Mouse (Mus musculus) left cerebral cortex, adult 8-10 months (tissue): Measurements from ENCODE around the gene Rhox2e. TPM values are rescaled to one million over a fixed set of nuclear protein-coding genes. Genes with fewer than 3 reads are reported as not detected.
"Not testable (repeated sequence)": the region's sequence is repeated elsewhere in the genome, so short reads cannot be mapped to it uniquely, and the experiment has no call there.

Source experiments
- DNase-seq, 2 experiments: peaks; one replicate each; pipeline ENCODE4 v3.0.0; 2022; ENCODE audit warnings: low spot score in 2 of 2
- total RNA-seq, 4 experiments: library from RNA; stranded (reverse); gene quantifications; 2 replicates each; pipeline ENCODE4 v1.2.4; 2022

Rhox2e gene
- total RNA-seq: not detected

DNA sequence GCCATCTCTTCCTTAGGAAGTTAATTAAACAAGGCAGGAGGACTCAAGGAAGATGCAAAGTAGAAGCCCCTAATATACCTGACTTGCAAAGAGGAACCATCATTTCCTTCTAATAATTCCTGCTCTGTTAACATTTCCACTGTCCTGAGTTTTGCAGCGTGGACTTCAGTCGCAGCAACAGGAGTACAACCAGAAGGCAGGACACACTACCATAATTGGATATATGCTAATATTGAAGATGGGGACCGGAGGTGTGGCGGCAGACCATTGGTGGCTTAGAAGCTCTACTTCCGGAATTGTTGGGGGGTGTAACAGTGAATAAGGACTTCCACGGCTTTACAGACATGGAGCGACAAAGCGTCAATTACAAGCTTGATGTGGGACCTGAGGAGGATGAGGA, at the start of gene Rhox2e:
Rhox2e (plus strand) TSS at position 301 of the 400 bp plus-strand sequence.
- not testable (repeated sequence) for DNase-seq

- DNase-seq: not testable (repeated sequence)
These were observed 16.2 kb upstream of the Rhox2e start, which contains the start of gene Rhox4d for GRCm38 (mm10) chrX:37514059-37514458. Gene Rhox4d (plus strand): TSS chrX:37514359.

DNA sequence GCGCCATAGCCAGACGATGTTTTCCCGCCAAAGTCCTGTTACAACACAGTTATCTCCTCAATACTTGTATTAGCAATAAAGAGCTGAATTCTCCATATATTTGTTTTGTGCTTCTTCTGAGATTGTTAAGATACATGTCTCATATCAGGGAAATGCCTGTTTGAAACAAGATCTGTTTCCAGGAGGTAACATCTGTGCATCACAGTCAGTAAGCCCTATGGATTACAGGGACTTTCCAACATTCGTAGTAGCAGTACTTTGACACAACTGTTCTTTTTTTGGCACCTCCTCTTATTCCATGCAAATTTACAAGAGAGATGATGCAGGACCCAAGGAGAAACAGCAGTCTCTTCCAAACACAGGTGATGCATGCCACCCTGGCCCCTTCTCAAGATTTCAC, 11.5 kb downstream of the Rhox2e start, which contains the start of gene Rhox3e:
Rhox3e (plus strand) TSS at position 301 of the 400 bp plus-strand sequence.
- DNase-seq: not testable (repeated sequence)

DNA sequence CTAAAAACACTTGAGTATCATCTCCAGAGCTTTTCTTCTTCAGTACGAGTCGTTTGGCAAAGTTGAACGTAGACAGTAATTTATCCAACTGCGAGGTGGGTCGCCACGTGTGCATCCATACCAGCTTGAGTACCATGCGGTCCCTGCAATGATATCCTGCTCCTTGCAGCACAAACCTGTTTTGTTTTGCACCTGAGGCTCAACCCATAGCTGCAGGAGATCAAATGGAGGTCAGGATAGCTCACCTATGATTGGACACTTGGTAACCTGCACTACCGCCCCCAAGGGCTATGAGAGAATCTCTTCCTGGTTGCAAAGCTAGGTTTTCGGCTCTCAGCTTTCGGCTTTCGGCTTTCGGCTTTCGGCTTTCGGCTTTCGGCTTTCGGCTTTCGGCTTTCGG, 26.9 kb downstream of the Rhox2e start, which contains the start of gene Rhox4e:
Rhox4e (plus strand) TSS at position 301 of the 400 bp plus-strand sequence.
- not testable (repeated sequence) for DNase-seq

DNA sequence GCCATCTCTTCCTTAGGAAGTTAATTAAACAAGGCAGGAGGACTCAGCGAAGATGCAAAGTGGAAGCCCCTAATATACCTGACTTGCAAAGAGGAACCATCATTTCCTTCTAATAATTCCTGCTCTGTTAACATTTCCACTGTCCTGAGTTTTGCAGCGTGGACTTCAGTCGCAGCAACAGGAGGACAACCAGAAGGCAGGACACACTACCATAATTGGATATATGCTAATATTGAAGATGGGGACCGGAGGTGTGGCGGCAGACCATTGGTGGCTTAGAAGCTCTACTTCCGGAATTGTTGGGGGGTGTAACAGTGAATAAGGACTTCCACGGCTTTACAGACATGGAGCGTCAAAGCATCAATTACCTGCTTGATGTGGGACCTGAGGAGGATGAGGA, 40.9 kb downstream of the Rhox2e start, which contains the start of gene Rhox2f:
Rhox2f (plus strand) TSS at position 301 of the 400 bp plus-strand sequence.
- DNase-seq: not testable (repeated sequence)

DNA sequence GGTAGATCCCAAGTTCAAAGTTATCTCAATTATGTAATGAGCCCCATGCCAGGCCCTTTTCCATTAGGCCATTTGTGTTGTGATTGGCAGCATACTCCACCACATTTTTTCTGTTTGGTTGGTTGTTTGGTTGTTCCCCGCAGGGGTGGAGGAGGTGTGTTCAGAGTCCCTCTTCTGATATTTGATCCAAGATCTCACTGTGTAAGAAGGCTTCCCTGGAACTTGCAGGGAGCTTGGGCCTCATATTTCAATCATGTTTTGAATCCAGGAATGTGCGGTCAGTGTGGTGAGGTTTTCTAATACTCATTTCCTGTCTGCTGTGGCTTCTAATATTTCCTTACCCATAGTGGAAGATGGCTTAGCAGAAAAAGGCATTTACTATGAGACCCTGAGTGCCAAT, 42.4 kb downstream of the Rhox2e start:
- not testable (repeated sequence) for DNase-seq

GRCm38 (mm10) chrX:37580692-37581091, 50.4 kb downstream of the Rhox2e start, which contains the start of gene Rhox3f:
Gene Rhox3f (plus strand): TSS chrX:37580992.
- DNase-seq: not testable (repeated sequence)

Other genes with a start within 250 kb of the Rhox2e start
- not detected for gene Rhox3a2, start 150.4 kb upstream of the Rhox2e start, total RNA-seq
- not detected for gene Rhox4a2, start 139.6 kb upstream of the Rhox2e start, total RNA-seq
- gene Rhox2b, start 118.4 kb upstream of the Rhox2e start, total RNA-seq: not detected
- not detected for gene Rhox4b, start 98.0 kb upstream of the Rhox2e start, total RNA-seq
- not detected for gene Rhox2c, start 76.8 kb upstream of the Rhox2e start, total RNA-seq
- gene Rhox3c, start 71.9 kb upstream of the Rhox2e start, total RNA-seq: not detected
- gene Rhox4c, start 50.1 kb upstream of the Rhox2e start, total RNA-seq: not detected
- not detected for gene Rhox2d, start 37.0 kb upstream of the Rhox2e start, total RNA-seq
- gene Rhox4d, start 16.1 kb upstream of the Rhox2e start, total RNA-seq: not detected
- gene Rhox3e, start 11.6 kb downstream of the Rhox2e start, total RNA-seq: not detected
- gene Rhox4e, start 27.0 kb downstream of the Rhox2e start, total RNA-seq: not detected
- gene Rhox2f, start 41.0 kb downstream of the Rhox2e start, total RNA-seq: not detected
- not detected for gene Rhox3f, start 50.5 kb downstream of the Rhox2e start, total RNA-seq
- gene Rhox4f, start 77.3 kb downstream of the Rhox2e start, total RNA-seq: not detected
- gene Rhox3g, start 98.2 kb downstream of the Rhox2e start, total RNA-seq: not detected
- not detected for gene Rhox2g, start 113.0 kb downstream of the Rhox2e start, total RNA-seq
- not detected for gene Rhox4g, start 120.9 kb downstream of the Rhox2e start, total RNA-seq
- gene Rhox3h, start 138.3 kb downstream of the Rhox2e start, total RNA-seq: not detected
- gene Rhox2h, start 142.8 kb downstream of the Rhox2e start, total RNA-seq: not detected